Mouse (Mus musculus): Measurements from ENCODE around the gene Lsm10. TPM values are rescaled to one million over a fixed set of nuclear protein-coding genes. Genes with fewer than 3 reads are reported as not detected.

The Lsm10 gene
- polyA plus RNA-seq, 1 experiment, result 19.0 TPM

GRCm38 (mm10) chr4:126134639-126135038 lies 38.2 kb downstream of the Lsm10 start:
- Histone ChIP-seq H3K27me3 (replicated peaks) (no peaks in the 10 kb centered on the region), H3K36me3 (replicated peaks; ENCODE audit: low read length) (peaks cover 99% of the 10 kb centered on the region), H3K4me3 (replicated peaks) (no peak overlapping the region), H3K9me3 (no peaks in the 10 kb centered on the region), H3K4me1 (peaks cover 73% of the 10 kb centered on the region)
- TF ChIP-seq FLI1 (IDR thresholded peaks at IDR 0.05; ENCODE audit: low read length) (no peak), GATA1 (IDR thresholded peaks at IDR 0.05; ENCODE audit: borderline replicate concordance, low read length) (no peak)

GRCm38 (mm10) chr4:126137773-126138172 lies 41.4 kb downstream of the Lsm10 start:
- Histone ChIP-seq H3K4me1 (peaks cover 55% of the 10 kb centered on the region), H3K27me3 (replicated peaks) (no peaks in the 10 kb centered on the region), H3K9me3 (no peaks in the 10 kb centered on the region), H3K4me3 (replicated peaks) (no peak overlapping the region), H3K36me3 (replicated peaks; ENCODE audit: low read length) (peaks cover 99% of the 10 kb centered on the region)
- no peak for TF ChIP-seq FLI1 (IDR thresholded peaks at IDR 0.05; ENCODE audit: low read length)
- no peak for TF ChIP-seq GATA1 (IDR thresholded peaks at IDR 0.05; ENCODE audit: borderline replicate concordance, low read length)

GRCm38 (mm10) chr4:126141021-126141420 lies 44.6 kb downstream of the Lsm10 start:
- H3K4me1 ChIP-seq, result peaks cover 33% of the 10 kb centered on the region
- no peak for TF ChIP-seq FLI1 (IDR thresholded peaks at IDR 0.05; ENCODE audit: low read length)
- TF ChIP-seq GATA1 (IDR thresholded peaks at IDR 0.05; ENCODE audit: borderline replicate concordance, low read length), result no peak
- peaks cover 79% of the 10 kb centered on the region for H3K36me3 ChIP-seq (replicated peaks; ENCODE audit: low read length)
- peaks cover 11% of the 10 kb centered on the region for H3K9me3 ChIP-seq
- no peak overlapping the region for H3K4me3 ChIP-seq (replicated peaks)
- H3K27me3 ChIP-seq (replicated peaks), result no peaks in the 10 kb centered on the region

GRCm38 (mm10) chr4:126145396-126145795 lies 49.0 kb downstream of the Lsm10 start:
- Histone ChIP-seq H3K27me3 (replicated peaks) (peaks cover 20% of the 10 kb centered on the region), H3K36me3 (replicated peaks; ENCODE audit: low read length) (peaks cover 48% of the 10 kb centered on the region), H3K4me1 (peaks cover 38% of the 10 kb centered on the region), H3K9me3 (peaks cover 11% of the 10 kb centered on the region), H3K4me3 (replicated peaks) (no peak overlapping the region)
- TF ChIP-seq FLI1 (IDR thresholded peaks at IDR 0.05; ENCODE audit: low read length) (no peak), GATA1 (IDR thresholded peaks at IDR 0.05; ENCODE audit: borderline replicate concordance, low read length) (no peak)

- TF ChIP-seq GATA1 (IDR thresholded peaks at IDR 0.05; ENCODE audit: borderline replicate concordance, low read length), result no peak
- no peak for TF ChIP-seq FLI1 (IDR thresholded peaks at IDR 0.05; ENCODE audit: low read length)
- H3K4me1 ChIP-seq, result peaks cover 35% of the 10 kb centered on the region
- peaks cover 49% of the 10 kb centered on the region for H3K36me3 ChIP-seq (replicated peaks; ENCODE audit: low read length)
- peaks cover 20% of the 10 kb centered on the region for H3K27me3 ChIP-seq (replicated peaks)
- peaks cover 11% of the 10 kb centered on the region for H3K9me3 ChIP-seq
- no peak overlapping the region for H3K4me3 ChIP-seq (replicated peaks)
These were observed 50.6 kb downstream of the Lsm10 start for GRCm38 (mm10) chr4:126146974-126147532.

- H3K36me3 ChIP-seq (replicated peaks; ENCODE audit: low read length), result peaks cover 46% of the 10 kb centered on the region
- H3K27me3 ChIP-seq (replicated peaks), result peaks cover 20% of the 10 kb centered on the region
- H3K4me1 ChIP-seq, result peaks cover 35% of the 10 kb centered on the region
- TF ChIP-seq FLI1 (IDR thresholded peaks at IDR 0.05; ENCODE audit: low read length), result no peak
- TF ChIP-seq GATA1 (IDR thresholded peaks at IDR 0.05; ENCODE audit: borderline replicate concordance, low read length), result no peak
- peaks cover 11% of the 10 kb centered on the region for H3K9me3 ChIP-seq
- peak within 1 kb of the TSS; percentile 92 for H3K4me3 ChIP-seq (replicated peaks)
These were observed 51.2 kb downstream of the Lsm10 start, which contains the start of gene Eva1b for GRCm38 (mm10) chr4:126147533-126148160. TSS of gene Eva1b (plus strand) at chr4:126147744.

Other genes starting within 250 kb of the Lsm10 start
- 11.1 and 42.3 TPM in 2 replicates for gene Csf3r, start 72.1 kb upstream of the Lsm10 start, polyA plus RNA-seq (2012; ENCODE audit: insufficient read depth, low replicate concordance)
- 107 and 153 TPM in 2 replicates for gene Mrps15, start 49.7 kb upstream of the Lsm10 start, polyA plus RNA-seq (2012; ENCODE audit: insufficient read depth, low replicate concordance)
- gene Oscp1, start 38.1 kb upstream of the Lsm10 start, polyA plus RNA-seq (2012; ENCODE audit: insufficient read depth, low replicate concordance), result not detected in 2 replicates
- 99.5 and 105 TPM in 2 replicates for gene Stk40, start 7.3 kb downstream of the Lsm10 start, polyA plus RNA-seq (2012; ENCODE audit: insufficient read depth, low replicate concordance)
- 18.4 and 56.4 TPM in 2 replicates for gene Eva1b, start 51.1 kb downstream of the Lsm10 start, polyA plus RNA-seq (2012; ENCODE audit: insufficient read depth, low replicate concordance)
- gene Sh3d21, start 66.9 kb downstream of the Lsm10 start, polyA plus RNA-seq (2012; ENCODE audit: insufficient read depth, low replicate concordance), result 0.16 and 1.2 TPM in 2 replicates
- 40.8 and 101 TPM in 2 replicates for gene Thrap3, start 106.1 kb downstream of the Lsm10 start, polyA plus RNA-seq (2012; ENCODE audit: insufficient read depth, low replicate concordance)
- 90.9 and 105 TPM in 2 replicates for gene Map7d1, start 159.7 kb downstream of the Lsm10 start, polyA plus RNA-seq (2012; ENCODE audit: insufficient read depth, low replicate concordance)
- gene Trappc3, start 165.7 kb downstream of the Lsm10 start, polyA plus RNA-seq (2012; ENCODE audit: insufficient read depth, low replicate concordance), result 4.8 and 29.6 TPM in 2 replicates
- not detected in 2 replicates for gene Col8a2, start 190.2 kb downstream of the Lsm10 start, polyA plus RNA-seq (2012; ENCODE audit: insufficient read depth, low replicate concordance)
- 28.0 and 35.0 TPM in 2 replicates for gene Adprhl2, start 225.1 kb downstream of the Lsm10 start, polyA plus RNA-seq (2012; ENCODE audit: insufficient read depth, low replicate concordance)
- not detected in 2 replicates for gene Tekt2, start 229.1 kb downstream of the Lsm10 start, polyA plus RNA-seq (2012; ENCODE audit: insufficient read depth, low replicate concordance)

Data from megakaryocyte, embryonic 14.5 days (primary cell).